In genomic region chr11:32363610-32364220, GRCm38 (mm10) we compare ENCODE assay signal across 8 mouse cellular contexts. TPM values are rescaled to one million over a fixed set of nuclear protein-coding genes. Genes with fewer than 3 reads are reported as not detected.
DNase-seq lines count a peak whose midpoint lies in the region; ATAC-seq and TF ChIP-seq lines count a peak whose summit lies in the region.

No protein-coding gene starts in this region.

- H3K36me3 ChIP-seq in kidney, embryonic 15.5 days: 0 out of 2 replicates have a peak, but pooled peaks cover 6% of the 10 kb centered on the region
- no peaks in the 10 kb centered on the region for H3K36me3 ChIP-seq in hindbrain, postnatal 0 days (ENCODE audit: insufficient read depth, low read length)
- no peaks in the 10 kb centered on the region for H3K36me3 ChIP-seq in neural tube, embryonic 15.5 days

- no peak overlapping the region for H3K4me3 ChIP-seq in kidney, embryonic 15.5 days (replicated peaks)
- no peak overlapping the region for H3K4me3 ChIP-seq in hindbrain, postnatal 0 days (ENCODE audit: low read length)
- no peak overlapping the region for H3K4me3 ChIP-seq in neural tube, embryonic 15.5 days (replicated peaks)

- 67% methylated on average over 3 of the region's 3 CpGs for WGBS in kidney, embryonic 15.5 days
- WGBS in hindbrain, postnatal 0 days: 36% methylated on average over 3 of the region's 3 CpGs
- 62% methylated on average over 3 of the region's 3 CpGs for WGBS in neural tube, embryonic 15.5 days

- TF ChIP-seq CTCF in hindbrain, postnatal 0 days (IDR thresholded peaks at IDR 0.05; ENCODE audit: low read depth): no peak

- no peak overlapping the region for H3K4me2 ChIP-seq in kidney, embryonic 15.5 days
- H3K4me2 ChIP-seq in hindbrain, postnatal 0 days (ENCODE audit: low read depth, low read length): no peak overlapping the region
- H3K4me2 ChIP-seq in neural tube, embryonic 15.5 days: no peak overlapping the region

- no peaks in the 10 kb centered on the region for H3K9me3 ChIP-seq in kidney, embryonic 15.5 days (replicated peaks)
- no peaks in the 10 kb centered on the region for H3K9me3 ChIP-seq in hindbrain, postnatal 0 days (ENCODE audit: low read length)
- H3K9me3 ChIP-seq in neural tube, embryonic 15.5 days (replicated peaks): no peaks in the 10 kb centered on the region

- H3K27me3 ChIP-seq in kidney, embryonic 15.5 days: no peaks in the 10 kb centered on the region
- H3K27me3 ChIP-seq in hindbrain, postnatal 0 days (ENCODE audit: insufficient read depth, low read length): no peaks in the 10 kb centered on the region
- no peaks in the 10 kb centered on the region for H3K27me3 ChIP-seq in neural tube, embryonic 15.5 days (replicated peaks)

- H3K4me1 ChIP-seq in kidney, embryonic 15.5 days: peaks cover 33% of the 10 kb centered on the region
- peaks cover 17% of the 10 kb centered on the region for H3K4me1 ChIP-seq in hindbrain, postnatal 0 days (ENCODE audit: insufficient read depth, low read length)
- peaks cover 36% of the 10 kb centered on the region for H3K4me1 ChIP-seq in neural tube, embryonic 15.5 days

- DNase-seq in kidney, adult 11 months: no peak
- DNase-seq in Muller cell, postnatal 12 days (ENCODE audit: inconsistent ontology term): peak; percentile 93
- DNase-seq in cerebellum, postnatal 25 days: peak; percentile 29 to 69
- peak; percentile 90 for DNase-seq in hindbrain, postnatal 0 days (ENCODE audit: low spot score)
- no peak for DNase-seq in adrenal gland, postnatal 25 days
- DNase-seq in adrenal gland, adult 2 months: no peak

- no peak overlapping the region for H3K9ac ChIP-seq in kidney, embryonic 15.5 days
- H3K9ac ChIP-seq in hindbrain, postnatal 0 days (replicated peaks; ENCODE audit: low read length): no peak overlapping the region
- no peak overlapping the region for H3K9ac ChIP-seq in neural tube, embryonic 15.5 days (replicated peaks)

- H3K27ac ChIP-seq in kidney, embryonic 15.5 days: peak overlapping the region; percentile 32; the same call in 1 of the 2 replicates
- peak overlapping the region; percentile 76 for H3K27ac ChIP-seq in hindbrain, postnatal 0 days
- peak overlapping the region; percentile 72 for H3K27ac ChIP-seq in neural tube, embryonic 15.5 days (replicated peaks)

- ATAC-seq in kidney, embryonic 15.5 days (replicated peaks; ENCODE audit: low FRiP score): peak; percentile 66; the same call in 1 of the 2 replicates
- ATAC-seq in hindbrain, postnatal 0 days: peak; percentile 90
- ATAC-seq in neural tube, embryonic 15.5 days (ENCODE audit: low FRiP score): peak; percentile 73

RNA-seq across cellular contexts. Expression of gene Sh3pxd2b, which starts 16.1 kb away (rescaled TPM):
- polyA plus RNA-seq in kidney, embryonic 15.5 days (2015; fragmentation: Nextera tagmentation; extraction: Ambion mirVana): 18.2 and 21.8 TPM in 2 replicates
- 32.2 and 37.4 TPM in 2 replicates for total RNA-seq in hindbrain, postnatal 0 days (2014; rRNA removed)
- polyA plus RNA-seq in hindbrain, postnatal 0 days (2015; fragmentation: Nextera tagmentation; extraction: Ambion mirVana): 6.7 and 7.4 TPM in 2 replicates
- polyA plus RNA-seq in neural tube, embryonic 15.5 days (2015; fragmentation: Nextera tagmentation; extraction: Ambion mirVana): 17.2 and 17.8 TPM in 2 replicates
- 4.6 and 5.1 TPM in 2 replicates for total RNA-seq in adrenal gland, postnatal 25 days (2021)
- total RNA-seq in adrenal gland, adult 2 months (2021): 1 to 10 TPM; 5.2 to 7.4 TPM
- 3.0 and 3.4 TPM in 2 replicates for polyA plus RNA-seq in adrenal gland, adult 2 months (2012; rRNA removed)

Comparison
In these comparisons a context has a peak if more than half of its experiments do, and no peak if none do; other contexts are left out.
1. DNase-seq: peak in Muller cell, postnatal 12 days (single experiment), cerebellum, postnatal 25 days (2 of 2) and hindbrain, postnatal 0 days (single experiment); none in kidney, adult 11 months (single experiment), adrenal gland, postnatal 25 days (single experiment) and adrenal gland, adult 2 months (single experiment).
2. Peak in every context shown above with its lines, with median percentiles within 50 percentile points of each other: ATAC-seq and H3K27ac ChIP-seq.